Mouse (Mus musculus): ENCODE measurements around the gene Ehbp1.

DNA sequence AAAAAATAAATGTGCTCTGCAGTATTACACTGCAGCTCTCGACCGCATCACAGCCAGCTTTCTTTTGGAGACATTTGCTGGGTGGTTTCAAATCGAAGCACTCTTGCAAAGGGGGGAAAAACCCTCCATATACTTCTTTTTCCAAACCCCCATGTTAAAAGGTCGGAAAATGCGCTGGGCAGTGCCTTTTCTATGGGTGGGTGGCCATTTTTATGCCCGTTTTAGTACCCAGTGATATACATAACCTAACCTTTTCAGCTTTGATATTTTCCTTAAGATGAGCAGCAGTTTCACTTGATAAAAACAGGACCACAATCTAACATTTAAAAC, 334.3 kb downstream of the Ehbp1 start:
- TF ChIP-seq POLR2A (IDR thresholded peaks at IDR 0.05; ENCODE audit: borderline replicate concordance, insufficient read depth, low read length) (no peak), CTCF (IDR thresholded peaks at IDR 0.05; ENCODE audit: borderline replicate concordance, insufficient read depth, low read depth, low read length) (no peak)
